Mouse (Mus musculus): ENCODE results near the gene Micu2.

- TF ChIP-seq CTCF (IDR thresholded peaks at IDR 0.05; ENCODE audit: extremely low read depth, insufficient read length, insufficient replicate concordance, low read depth, low read length): no peak
- TF ChIP-seq POLR2A (IDR thresholded peaks at IDR 0.05; ENCODE audit: low read depth, low read length): no peak
Measured at GRCm38 (mm10) chr14:57915341-57915740, 83.7 kb downstream of the Micu2 start.

Data from small intestine, adult 2 months (tissue).